Mouse (Mus musculus) testis, adult 2 months (tissue): ENCODE measurements around the gene Gjd3.

Experiments
- CTCF ChIP-seq: fragments of 200-500 bp; IDR thresholded peaks from 2 replicates; pipeline ENCODE4 v1.5.1; 2012; ENCODE audit warnings: low read depth, mild to moderate bottlenecking, inconsistent platforms, low read length, moderate library complexity; ENCODE audit not compliant: control insufficient read depth, insufficient read depth, insufficient replicate concordance
- POLR2A ChIP-seq: fragments of 200-500 bp; IDR thresholded peaks from 2 replicates; pipeline ENCODE4 v1.6.1; 2012; ENCODE audit warnings: low read depth, mild to moderate bottlenecking, inconsistent platforms, low read length, moderate library complexity; ENCODE audit not compliant: control insufficient read depth

- no peak for TF ChIP-seq CTCF
- TF ChIP-seq POLR2A = peak; percentile 34; the same call in 1 of the 2 replicates
Measured at GRCm38 (mm10) chr11:98960313-98960906, 22.4 kb downstream of the Gjd3 start.
